Mouse (Mus musculus) embryonic facial prominence, embryonic 14.5 days (tissue): ENCODE results near the gene Ccdc28b. TPM values are rescaled to one million over a fixed set of nuclear protein-coding genes. Genes with fewer than 3 reads are reported as not detected.

ENCODE experiments used
- ATAC-seq: fragments of 200-750 bp; cut with Nextera tagmentation; 2 replicates; pipeline ENCODE4 v1.8.0; 2017; ENCODE audit warnings: low read depth, moderate number of reproducible peaks, moderate TSS enrichment
- DNase-seq: peaks from one replicate; pipeline ENCODE4 v3.0.0-alpha.2; 2015; ENCODE audit warnings: low spot score
- H3K27ac ChIP-seq: fragments of 300-500 bp; sonication (generic); replicated peaks from 2 replicates; pipeline ENCODE4 v1.5.1; 2014; ENCODE audit warnings: low read depth, mild to moderate bottlenecking, low read length, moderate library complexity
- H3K27me3 ChIP-seq: fragments of 300-500 bp; sonication (generic); replicated peaks from 2 replicates; pipeline ENCODE4 v1.6.1; 2014; ENCODE audit warnings: low read length; ENCODE audit not compliant: control insufficient read depth, insufficient read depth
- H3K36me3 ChIP-seq: fragments of 300-500 bp; sonication (generic); 2 replicates; pipeline ENCODE4 v1.6.1; 2014; ENCODE audit warnings: low read length, mixed read lengths; ENCODE audit not compliant: control insufficient read depth, insufficient read depth
- H3K4me1 ChIP-seq: fragments of 300-500 bp; sonication (generic); 2 replicates; pipeline ENCODE4 v1.6.1; 2014; ENCODE audit warnings: antibody characterized with exemption, low read length; ENCODE audit not compliant: control insufficient read depth, insufficient read depth
- H3K4me2 ChIP-seq: fragments of 300-500 bp; sonication (generic); 2 replicates; pipeline ENCODE4 v1.6.1; 2014; ENCODE audit warnings: low read depth, mild to moderate bottlenecking, low read length, moderate library complexity, mixed read lengths
- H3K4me3 ChIP-seq: fragments of 300-500 bp; sonication (generic); 2 replicates; pipeline ENCODE4 v1.5.1; 2014; ENCODE audit warnings: low read depth, mild to moderate bottlenecking, low read length
- H3K9ac ChIP-seq: fragments of 300-500 bp; sonication (generic); 2 replicates; pipeline ENCODE4 v1.6.1; 2014; ENCODE audit warnings: low read depth, mild to moderate bottlenecking, low read length, moderate library complexity, mixed read lengths
- H3K9me3 ChIP-seq: fragments of 300-500 bp; sonication (generic); 2 replicates; pipeline ENCODE4 v1.6.1; 2016; ENCODE audit warnings: low read length; ENCODE audit not compliant: control insufficient read depth
- WGBS: fragments of 180-500 bp; shearing (Covaris S2); extraction: QIAGEN DNeasy Blood & Tissue Kit; methylation state at CpG from one replicate; pipeline ENCODE4 v1.1.7; 2014; 5-methylcytosine and 5-hydroxymethylcytosine counted together
- polyA plus RNA-seq: library from polyadenylated mRNA; unstranded; fragments of >200 nt; fragmentation: Nextera tagmentation; extraction: Ambion mirVana; gene quantifications from 2 replicates; pipeline ENCODE4 v1.2.1, GENCODE M21; 2014

Gene Ccdc28b
- polyA plus RNA-seq, 1 experiment from 2014 or later = 49.7 TPM

- ATAC-seq (no peak), DNase-seq (no peak)
- Histone ChIP-seq H3K27me3 (no peaks in the 10 kb centered on the region), H3K4me1 (no peaks in the 10 kb centered on the region), H3K4me3 (no peak overlapping the region), H3K4me2 (no peak overlapping the region), H3K36me3 (no peaks in the 10 kb centered on the region), H3K27ac (no peak overlapping the region), H3K9me3 (no peaks in the 10 kb centered on the region), H3K9ac (no peak overlapping the region)
- WGBS = 86% methylated on average over 13 of the region's 13 CpGs
Observed at GRCm38 (mm10) chr4:129572236-129573092, 51.3 kb downstream of the Ccdc28b start.

- H3K4me2 ChIP-seq = no peak overlapping the region
- 75% methylated on average over 8 of the region's 8 CpGs for WGBS
Observed at GRCm38 (mm10) chr4:129571551-129572084, 52.1 kb downstream of the Ccdc28b start.

GRCm38 (mm10) chr4:129570028-129570427, 53.7 kb downstream of the Ccdc28b start:
- 83% methylated on average over 6 of the region's 6 CpGs for WGBS
- H3K9ac ChIP-seq = no peak overlapping the region
- H3K4me3 ChIP-seq = no peak overlapping the region
- no peak overlapping the region for H3K27ac ChIP-seq
- no peaks in the 10 kb centered on the region for H3K4me1 ChIP-seq
- no peaks in the 10 kb centered on the region for H3K9me3 ChIP-seq
- H3K36me3 ChIP-seq = no peaks in the 10 kb centered on the region
- H3K4me2 ChIP-seq = no peak overlapping the region
- ATAC-seq (no peak), DNase-seq (no peak)
- H3K27me3 ChIP-seq = no peaks in the 10 kb centered on the region

More at GRCm38 (mm10) chr4:129571551-129572084, 52.1 kb downstream of the Ccdc28b start:
- ATAC-seq = no peak
- no peak overlapping the region for H3K4me3 ChIP-seq
- no peak overlapping the region for H3K27ac ChIP-seq
- H3K9ac ChIP-seq = no peak overlapping the region
- no peaks in the 10 kb centered on the region for H3K9me3 ChIP-seq
- H3K4me1 ChIP-seq = no peaks in the 10 kb centered on the region
- no peaks in the 10 kb centered on the region for H3K27me3 ChIP-seq
- no peak for DNase-seq
- no peaks in the 10 kb centered on the region for H3K36me3 ChIP-seq

Other genes starting within 250 kb of the Ccdc28b start
- gene Zbtb8a, start 245.8 kb downstream of the Ccdc28b start, polyA plus RNA-seq = 4.6 and 4.9 TPM in 2 replicates
- gene Zbtb8b, start 183.1 kb downstream of the Ccdc28b start, polyA plus RNA-seq = 1.3 TPM in 2 replicates
- 27.7 and 29.0 TPM in 2 replicates for gene Bsdc1, start 162.4 kb downstream of the Ccdc28b start, polyA plus RNA-seq
- gene Tssk3, start 132.9 kb downstream of the Ccdc28b start, polyA plus RNA-seq = not detected in 2 replicates
- gene Fam229a, start 132.8 kb downstream of the Ccdc28b start, polyA plus RNA-seq = not detected in 2 replicates
- gene Marcksl1, start 110.4 kb downstream of the Ccdc28b start, polyA plus RNA-seq = 488 and 603 TPM in 2 replicates
- 179 and 200 TPM in 2 replicates for gene Hdac1, start 81.2 kb downstream of the Ccdc28b start, polyA plus RNA-seq
- gene Lck, start 50.3 kb downstream of the Ccdc28b start, polyA plus RNA-seq = 4.7 and 6.4 TPM in 2 replicates
- 6.4 and 6.9 TPM in 2 replicates for gene Fam167b, start 45.4 kb downstream of the Ccdc28b start, polyA plus RNA-seq
- 288 and 308 TPM in 2 replicates for gene Eif3i, start 23.3 kb downstream of the Ccdc28b start, polyA plus RNA-seq
- 166 and 174 TPM in 2 replicates for gene Tmem234, start 23.3 kb downstream of the Ccdc28b start, polyA plus RNA-seq
- gene Dcdc2b, start 9.7 kb downstream of the Ccdc28b start, polyA plus RNA-seq = 1.7 and 2.4 TPM in 2 replicates
- 26.6 and 29.3 TPM in 2 replicates for gene Iqcc, start 4.8 kb downstream of the Ccdc28b start, polyA plus RNA-seq
- 96.7 and 111 TPM in 2 replicates for gene Txlna, start 17.1 kb upstream of the Ccdc28b start, polyA plus RNA-seq
- gene Kpna6, start 48.8 kb upstream of the Ccdc28b start, polyA plus RNA-seq = 14.1 and 14.8 TPM in 2 replicates
- gene Tmem39b, start 72.9 kb upstream of the Ccdc28b start, polyA plus RNA-seq = 22.1 and 25.0 TPM in 2 replicates
- 94.2 and 104 TPM in 2 replicates for gene Khdrbs1, start 118.4 kb upstream of the Ccdc28b start, polyA plus RNA-seq
- gene Ptp4a2, start 187.3 kb upstream of the Ccdc28b start, polyA plus RNA-seq = 306 and 319 TPM in 2 replicates